Mouse (Mus musculus) erythroblast, embryonic 14.5 days (primary cell): ENCODE results near the gene Rpl35.

Experiments
- GATA1 ChIP-seq: IDR thresholded peaks from 2 replicates; pipeline ENCODE4 v1.6.1; 2012; ENCODE audit warnings: low read length, inconsistent platforms, mixed read lengths
- TAL1 ChIP-seq: IDR thresholded peaks from 3 replicates; pipeline ENCODE4 v1.6.1; 2012; ENCODE audit warnings: low read length, inconsistent platforms, mixed read lengths

- TF ChIP-seq GATA1 (no peak), TAL1 (no peak)
These were observed 7.4 kb upstream of the Rpl35 start for GRCm38 (mm10) chr2:39012768-39013279.
